Comparison of ENCODE assay signal across 17 mouse cellular contexts in genomic region chr15:85458631-85459082, GRCm38 (mm10). TPM values are rescaled to one million over a fixed set of nuclear protein-coding genes. Genes with fewer than 3 reads are reported as not detected.
DNase-seq lines count a peak whose midpoint lies in the region; ATAC-seq lines count a peak whose summit lies in the region.
"Had no signal": no experiment of that assay in that cellular context is flagged by ENCODE, and none has a peak within 500 bp of the region (broad histone marks: within the 10 kb centered on the region; RNA-seq: fewer than 3 reads in every experiment).

No protein-coding gene starts in this region.

- peaks cover 40% of the 10 kb centered on the region for H3K4me1 ChIP-seq in lung, embryonic 16.5 days (replicated peaks; ENCODE audit: control insufficient read depth, insufficient read depth, low read length)
- peaks cover 93% of the 10 kb centered on the region for H3K4me1 ChIP-seq in forebrain, embryonic 13.5 days
- peaks cover 50% of the 10 kb centered on the region for H3K4me1 ChIP-seq in neural tube, embryonic 14.5 days (ENCODE audit: control insufficient read depth, insufficient read depth, low read length)
- H3K4me1 ChIP-seq: liver, embryonic 12.5 days had no signal

- peak; percentile 85 for ATAC-seq in lung, embryonic 16.5 days (ENCODE audit: low read depth)
- peak; percentile 63; the same call in 1 of the 2 replicates for ATAC-seq in forebrain, embryonic 13.5 days
- ATAC-seq in neural tube, embryonic 14.5 days (ENCODE audit: low read depth) = no peak
- ATAC-seq: liver, embryonic 12.5 days; Patski had no signal

- no peak overlapping the region for H3K9ac ChIP-seq in lung, embryonic 16.5 days (ENCODE audit: low read length)
- no peak overlapping the region for H3K9ac ChIP-seq in forebrain, embryonic 13.5 days
- H3K9ac ChIP-seq in neural tube, embryonic 14.5 days (replicated peaks; ENCODE audit: low read depth, low read length) = no peak overlapping the region
- H3K9ac ChIP-seq: liver, embryonic 12.5 days had no signal

- 41% methylated on average over 4 of the region's 4 CpGs for WGBS in lung, embryonic 16.5 days
- WGBS in forebrain, embryonic 13.5 days = 3% methylated on average over 4 of the region's 4 CpGs
- WGBS in neural tube, embryonic 14.5 days = 10% methylated on average over 4 of the region's 4 CpGs

- H3K36me3 ChIP-seq in lung, embryonic 16.5 days (ENCODE audit: control insufficient read depth, insufficient read depth, low read length) = peaks cover 10% of the 10 kb centered on the region
- 0 out of 2 replicates have a peak, but pooled peaks cover 4% of the 10 kb centered on the region for H3K36me3 ChIP-seq in forebrain, embryonic 13.5 days (ENCODE audit: poor library complexity, severe bottlenecking)
- no peaks in the 10 kb centered on the region for H3K36me3 ChIP-seq in neural tube, embryonic 14.5 days (ENCODE audit: control insufficient read depth, insufficient read depth, low read length)

- H3K27ac ChIP-seq in lung, embryonic 16.5 days (ENCODE audit: low read length) = peak overlapping the region; percentile 85
- H3K27ac ChIP-seq in forebrain, embryonic 13.5 days = peak overlapping the region; percentile 89
- peak overlapping the region; percentile 72 for H3K27ac ChIP-seq in neural tube, embryonic 14.5 days (ENCODE audit: low read depth, low read length)
- H3K27ac ChIP-seq: liver, embryonic 12.5 days had no signal

- peak overlapping the region; percentile 11; the same call in 1 of the 2 replicates for H3K4me2 ChIP-seq in lung, embryonic 16.5 days (ENCODE audit: low read depth, low read length)
- H3K4me2 ChIP-seq in forebrain, embryonic 13.5 days = peak overlapping the region; percentile 24
- H3K4me2 ChIP-seq in neural tube, embryonic 14.5 days (ENCODE audit: low read depth, low read length) = no peak overlapping the region
- H3K4me2 ChIP-seq: liver, embryonic 12.5 days had no signal

- no peaks in the 10 kb centered on the region for H3K9me3 ChIP-seq in lung, embryonic 16.5 days (ENCODE audit: control insufficient read depth, low read length)
- H3K9me3 ChIP-seq in forebrain, embryonic 13.5 days (replicated peaks) = no peaks in the 10 kb centered on the region
- H3K9me3 ChIP-seq in neural tube, embryonic 14.5 days (ENCODE audit: control insufficient read depth, low read length) = no peaks in the 10 kb centered on the region
- H3K9me3 ChIP-seq: liver, embryonic 12.5 days had no signal

- H3K27me3 ChIP-seq in lung, embryonic 16.5 days (ENCODE audit: control insufficient read depth, insufficient read depth, low read depth, low read length) = no peaks in the 10 kb centered on the region
- no peaks in the 10 kb centered on the region for H3K27me3 ChIP-seq in forebrain, embryonic 13.5 days
- H3K27me3 ChIP-seq in neural tube, embryonic 14.5 days (ENCODE audit: control insufficient read depth, insufficient read depth, low read length) = no peaks in the 10 kb centered on the region
- H3K27me3 ChIP-seq: liver, embryonic 12.5 days; Patski had no signal

- H3K4me3 ChIP-seq in lung, embryonic 16.5 days (ENCODE audit: low read length) = no peak overlapping the region
- H3K4me3 ChIP-seq in forebrain, embryonic 13.5 days = no peak overlapping the region
- no peak overlapping the region for H3K4me3 ChIP-seq in neural tube, embryonic 14.5 days (ENCODE audit: low read depth, low read length)
- H3K4me3 ChIP-seq: liver, embryonic 12.5 days had no signal

- DNase-seq in lung, postnatal 14 days = no peak
- DNase-seq in lung, postnatal 25 days (ENCODE audit: low spot score) = peak; percentile 44
- DNase-seq in cerebellum, adult 11-12 months = no peak
- DNase-seq in adrenal gland, postnatal 4 days (ENCODE audit: low spot score in 2 of 2) = no peak
- no peak for DNase-seq in gastrocnemius, postnatal 4 days (ENCODE audit: low spot score in 2 of 2)
- DNase-seq: adrenal gland, postnatal 14 days; cerebellum, adult 9-11 months; heart, adult 18-20 months; kidney, postnatal 14 days; right cerebral cortex, adult 18-20 months; thymus, postnatal 36 days had no signal

RNA-seq across cellular contexts. Expression of gene 7530416G11Rik, which starts 44.4 kb away (rescaled TPM):
- polyA plus RNA-seq in lung, embryonic 16.5 days (2015; fragmentation: Nextera tagmentation; extraction: Ambion mirVana) = not detected in 2 replicates
- polyA plus RNA-seq in forebrain, embryonic 13.5 days (2015; fragmentation: Nextera tagmentation; extraction: Ambion mirVana) = not detected in 2 replicates
- polyA plus RNA-seq in neural tube, embryonic 14.5 days (2014; fragmentation: Nextera tagmentation; extraction: Ambion mirVana) = not detected in 2 replicates
- total RNA-seq in adrenal gland, postnatal 4 days (2021) = not detected
- not detected for total RNA-seq in gastrocnemius, postnatal 4 days (2021)
- total RNA-seq: adrenal gland, postnatal 14 days; heart, adult 18-20 months; heart, postnatal 25 days had no signal
- polyA plus RNA-seq: liver, embryonic 12.5 days; Patski had no signal
